Mouse (Mus musculus) heart, postnatal 0 days (tissue): ENCODE results near the gene Filip1.

ENCODE experiments used
- CTCF ChIP-seq: IDR thresholded peaks from 2 replicates; pipeline ENCODE4 v1.5.1; 2016; ENCODE audit warnings: antibody characterized with exemption, control low read depth, low read depth
- EP300 ChIP-seq: IDR thresholded peaks from 2 replicates; pipeline ENCODE4 v1.6.1; 2016; ENCODE audit warnings: antibody characterized with exemption, low read depth

DNA sequence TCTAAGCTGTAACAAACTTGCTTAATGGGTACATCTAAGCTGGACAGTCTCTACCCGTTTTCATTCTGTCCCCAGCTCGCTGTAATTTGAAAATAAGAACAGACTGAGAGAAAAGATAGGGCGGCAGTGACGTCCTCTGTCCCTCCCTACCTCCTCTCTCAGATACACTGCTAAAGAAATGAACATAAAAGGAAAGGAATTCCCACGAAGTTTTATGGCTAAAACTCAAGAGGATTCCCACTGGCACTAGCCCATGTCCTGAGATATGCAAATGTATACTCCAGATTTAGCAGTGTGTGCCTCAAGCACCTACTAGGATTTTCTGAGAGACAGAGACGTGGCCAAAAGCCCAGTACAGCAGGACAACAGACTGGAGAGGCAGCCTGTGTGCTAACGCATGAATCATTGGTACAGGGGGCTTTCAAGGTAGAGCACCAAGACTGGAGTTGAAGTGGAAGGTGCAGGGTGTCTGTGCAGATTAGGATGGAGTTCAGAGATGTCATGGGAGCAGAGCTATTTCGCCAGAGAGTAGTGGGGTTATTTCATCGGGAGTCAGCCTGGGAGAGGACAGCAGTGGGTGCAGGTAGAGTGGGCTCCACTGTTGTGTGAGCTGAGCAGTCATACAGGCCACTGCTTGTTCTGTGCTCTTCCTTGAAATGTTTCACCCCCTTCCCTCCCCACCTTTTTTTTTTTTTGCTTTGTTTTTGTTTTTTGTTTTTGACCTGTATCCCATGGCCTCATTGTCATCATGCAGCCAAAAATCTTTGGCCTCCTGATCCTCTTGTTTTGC, 92.7 kb downstream of the Filip1 start:
- no peak for TF ChIP-seq CTCF
- TF ChIP-seq EP300 = no peak
